In the genomic region with DNA sequence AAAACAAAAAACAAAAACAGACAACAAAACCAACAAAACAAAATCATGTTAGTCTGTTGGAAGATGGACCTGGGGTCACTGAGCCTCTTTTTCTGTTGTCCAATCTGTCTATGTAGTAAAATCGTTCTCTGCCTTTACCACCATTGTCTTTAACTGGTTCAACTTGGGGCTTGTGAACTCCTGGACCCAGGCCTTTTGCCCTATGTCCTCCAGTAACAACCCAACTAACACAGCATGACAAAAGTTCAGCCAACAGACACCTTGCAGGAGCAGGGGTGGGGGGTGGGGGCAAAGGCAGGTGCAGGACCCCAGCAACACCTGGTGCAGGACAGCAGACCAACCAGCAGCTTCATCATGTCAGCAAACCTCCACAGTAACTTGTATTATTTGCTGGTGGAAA, we compare ENCODE assay signal across 27 mouse cellular contexts. TPM values are rescaled to one million over a fixed set of nuclear protein-coding genes. Genes with fewer than 3 reads are reported as not detected.
DNase-seq lines count a peak whose midpoint lies in the region; ATAC-seq and TF ChIP-seq lines count a peak whose summit lies in the region.
"Had no signal": no experiment of that assay in that cellular context is flagged by ENCODE, and none has a peak within 500 bp of the region (broad histone marks: within the 10 kb centered on the region; RNA-seq: fewer than 3 reads in every experiment).

No protein-coding gene starts in this region.

- no peak for ATAC-seq in lung, embryonic 15.5 days (ENCODE audit: borderline replicate concordance, extremely low read depth, low FRiP score, low TSS enrichment)
- ATAC-seq in liver, postnatal 0 days = no peak
- ATAC-seq: forebrain, embryonic 16.5 days; midbrain, embryonic 13.5 days had no signal

- no peak overlapping the region for H3K27ac ChIP-seq in kidney, adult 2 months (ENCODE audit: insufficient read depth, low read depth, low read length)
- peak overlapping the region; percentile 41 for H3K27ac ChIP-seq in lung, embryonic 15.5 days
- 0 out of 2 replicates have a peak overlapping the region, but pooled peaks have one; percentile 44 for H3K27ac ChIP-seq in embryonic facial prominence, embryonic 10.5 days (replicated peaks)
- H3K27ac ChIP-seq in liver, postnatal 0 days (ENCODE audit: low read depth) = peak overlapping the region; percentile 58
- no peak overlapping the region for H3K27ac ChIP-seq in cerebellum, adult 2 months (ENCODE audit: insufficient read depth, low read length)
- H3K27ac ChIP-seq: heart, embryonic 13.5 days; hindbrain, embryonic 14.5 days; layer of hippocampus, adult 2 months; left cerebral cortex, adult 2 months; limb, embryonic 12.5 days; midbrain, embryonic 13.5 days; stomach, embryonic 15.5 days had no signal

- H3K36me3 ChIP-seq in kidney, adult 2 months (ENCODE audit: control insufficient read depth, insufficient read depth, low read length) = no peaks in the 10 kb centered on the region
- H3K36me3 ChIP-seq in lung, embryonic 15.5 days = no peaks in the 10 kb centered on the region
- H3K36me3 ChIP-seq in embryonic facial prominence, embryonic 10.5 days (replicated peaks) = peaks cover 5% of the 10 kb centered on the region
- no peaks in the 10 kb centered on the region for H3K36me3 ChIP-seq in liver, postnatal 0 days (replicated peaks; ENCODE audit: insufficient read depth, low read length)
- H3K36me3 ChIP-seq: heart, embryonic 13.5 days; liver, embryonic 15.5 days; stomach, embryonic 15.5 days had no signal

- no peak overlapping the region for H3K4me3 ChIP-seq in kidney, adult 2 months (ENCODE audit: insufficient read depth, low read depth, low read length)
- H3K4me3 ChIP-seq in lung, embryonic 15.5 days = no peak overlapping the region
- no peak overlapping the region for H3K4me3 ChIP-seq in embryonic facial prominence, embryonic 10.5 days
- H3K4me3 ChIP-seq in liver, postnatal 0 days (ENCODE audit: low read depth, low read length) = no peak overlapping the region
- no peak overlapping the region for H3K4me3 ChIP-seq in cerebellum, adult 2 months (replicated peaks; ENCODE audit: insufficient read depth, low read depth, low read length)
- H3K4me3 ChIP-seq: heart, embryonic 13.5 days; layer of hippocampus, adult 2 months; left cerebral cortex, adult 2 months; limb, embryonic 12.5 days; liver, embryonic 15.5 days; midbrain, embryonic 13.5 days; stomach, embryonic 15.5 days had no signal

- TF ChIP-seq EP300 in liver, postnatal 0 days (IDR thresholded peaks at IDR 0.05; ENCODE audit: low read depth) = no peak

- no peaks in the 10 kb centered on the region for H3K9me3 ChIP-seq in lung, embryonic 15.5 days
- H3K9me3 ChIP-seq in embryonic facial prominence, embryonic 10.5 days = peaks cover under 1% of the 10 kb centered on the region; the same call in 1 of the 2 replicates
- no peaks in the 10 kb centered on the region for H3K9me3 ChIP-seq in liver, postnatal 0 days (ENCODE audit: low read length)
- H3K9me3 ChIP-seq: heart, embryonic 13.5 days; limb, embryonic 12.5 days; liver, embryonic 15.5 days; midbrain, embryonic 13.5 days; stomach, embryonic 15.5 days had no signal

- no peaks in the 10 kb centered on the region for H3K27me3 ChIP-seq in kidney, adult 2 months (replicated peaks; ENCODE audit: control insufficient read depth, insufficient read depth, low read length)
- H3K27me3 ChIP-seq in lung, embryonic 15.5 days = no peaks in the 10 kb centered on the region
- no peaks in the 10 kb centered on the region for H3K27me3 ChIP-seq in embryonic facial prominence, embryonic 10.5 days (replicated peaks; ENCODE audit: low read depth, poor library complexity, severe bottlenecking)
- no peaks in the 10 kb centered on the region for H3K27me3 ChIP-seq in liver, postnatal 0 days (ENCODE audit: insufficient read depth, low read length)
- no peaks in the 10 kb centered on the region for H3K27me3 ChIP-seq in cerebellum, adult 2 months (ENCODE audit: control insufficient read depth, insufficient read depth, low read length)
- H3K27me3 ChIP-seq: heart, embryonic 13.5 days; limb, embryonic 12.5 days; liver, embryonic 15.5 days; midbrain, embryonic 13.5 days; stomach, embryonic 15.5 days had no signal

- no peak for TF ChIP-seq CTCF in kidney, adult 2 months (conservative IDR thresholded peaks at IDR 0.05; ENCODE audit: insufficient read depth, insufficient read length, low read depth, low read length)
- TF ChIP-seq CTCF in liver, postnatal 0 days (IDR thresholded peaks at IDR 0.05; ENCODE audit: low read depth) = no peak
- no peak for TF ChIP-seq CTCF in cerebellum, adult 2 months (IDR thresholded peaks at IDR 0.05; ENCODE audit: borderline replicate concordance, insufficient read depth, low read depth, low read length)

- no peak overlapping the region for H3K9ac ChIP-seq in lung, embryonic 15.5 days
- H3K9ac ChIP-seq in liver, postnatal 0 days (replicated peaks) = no peak overlapping the region
- H3K9ac ChIP-seq: heart, embryonic 13.5 days; hindbrain, embryonic 14.5 days; limb, embryonic 12.5 days; liver, embryonic 15.5 days; midbrain, embryonic 13.5 days; stomach, embryonic 15.5 days had no signal

- H3K4me1 ChIP-seq in kidney, adult 2 months (ENCODE audit: control insufficient read depth, insufficient read depth, low read length) = peaks cover 9% of the 10 kb centered on the region; the same call in 1 of the 2 replicates
- peaks cover 24% of the 10 kb centered on the region for H3K4me1 ChIP-seq in lung, embryonic 15.5 days
- peaks cover 14% of the 10 kb centered on the region for H3K4me1 ChIP-seq in embryonic facial prominence, embryonic 10.5 days
- H3K4me1 ChIP-seq in liver, postnatal 0 days (ENCODE audit: insufficient read depth) = 0 out of 2 replicates have a peak, but pooled peaks cover 10% of the 10 kb centered on the region
- peaks cover 10% of the 10 kb centered on the region for H3K4me1 ChIP-seq in cerebellum, adult 2 months (ENCODE audit: control insufficient read depth, insufficient read depth, low read length)
- H3K4me1 ChIP-seq: heart, embryonic 13.5 days; midbrain, embryonic 13.5 days; stomach, embryonic 15.5 days had no signal

- 59% methylated on average over 1 of the region's 1 CpGs for WGBS in kidney, adult 2 months
- 87% methylated on average over 1 of the region's 1 CpGs for WGBS in lung, embryonic 15.5 days
- 88% methylated on average over 1 of the region's 1 CpGs for WGBS in embryonic facial prominence, embryonic 10.5 days
- WGBS in liver, postnatal 0 days (ENCODE audit: insufficient replicate concordance) = 59% methylated on average over 1 of the region's 1 CpGs
- WGBS in cerebellum, adult 2 months = 93% methylated on average over 1 of the region's 1 CpGs

- peak; percentile 51 for DNase-seq in kidney, adult 2 months
- no peak for DNase-seq in kidney, adult 8-10 months
- no peak for DNase-seq in lung, postnatal 4 days
- no peak for DNase-seq in embryonic facial prominence, embryonic 10.5 days (ENCODE audit: low spot score)
- no peak for DNase-seq in liver, postnatal 0 days
- DNase-seq in cerebellum, adult 2 months = no peak
- DNase-seq: adrenal gland, postnatal 36 days; cerebellum, adult 18-20 months; cerebellum, postnatal 14 days; heart, postnatal 10 days; right cerebral cortex, postnatal 25 days had no signal

- no peak for TF ChIP-seq POLR2A in kidney, adult 2 months (IDR thresholded peaks at IDR 0.05; ENCODE audit: low read depth, low read length)
- no peak for TF ChIP-seq POLR2A in cerebellum, adult 2 months (IDR thresholded peaks at IDR 0.05; ENCODE audit: borderline replicate concordance, insufficient read depth, low read length)

- H3K4me2 ChIP-seq in lung, embryonic 15.5 days = no peak overlapping the region
- no peak overlapping the region for H3K4me2 ChIP-seq in liver, postnatal 0 days (ENCODE audit: low read depth, low read length)
- H3K4me2 ChIP-seq: heart, embryonic 13.5 days; hindbrain, embryonic 14.5 days; limb, embryonic 12.5 days; liver, embryonic 15.5 days; midbrain, embryonic 13.5 days; stomach, embryonic 15.5 days had no signal

RNA-seq across cellular contexts. Expression of a gene that starts 14.8 kb away (rescaled TPM):
- polyA plus RNA-seq in kidney, adult 2 months (2012; rRNA removed) = 0.11 and 0.15 TPM in 2 replicates
- not detected in 2 replicates for polyA plus RNA-seq in lung, embryonic 15.5 days (2015; fragmentation: Nextera tagmentation; extraction: Ambion mirVana)
- not detected in 2 replicates for polyA plus RNA-seq in embryonic facial prominence, embryonic 10.5 days (2016; fragmentation: Nextera tagmentation; extraction: Ambion mirVana)
- not detected in 2 replicates for polyA plus RNA-seq in liver, postnatal 0 days (2015; fragmentation: Nextera tagmentation; extraction: Ambion mirVana)
- 0.13 and 0.15 TPM in 2 replicates for polyA plus RNA-seq in cerebellum, adult 2 months (2012; rRNA removed)
- polyA plus RNA-seq: forebrain, embryonic 16.5 days; heart, embryonic 13.5 days; hindbrain, embryonic 14.5 days; liver, embryonic 15.5 days; midbrain, embryonic 13.5 days; stomach, embryonic 15.5 days had no signal

RNA-seq across cellular contexts. Expression of a gene that starts 15.9 kb away (rescaled TPM):
- 370 and 430 TPM in 2 replicates for polyA plus RNA-seq in kidney, adult 2 months (2012; rRNA removed)
- polyA plus RNA-seq in lung, embryonic 15.5 days (2015; fragmentation: Nextera tagmentation; extraction: Ambion mirVana) = 7.8 and 9.4 TPM in 2 replicates
- polyA plus RNA-seq in embryonic facial prominence, embryonic 10.5 days (2016; fragmentation: Nextera tagmentation; extraction: Ambion mirVana) = 3.3 and 4.6 TPM in 2 replicates
- polyA plus RNA-seq in liver, postnatal 0 days (2015; fragmentation: Nextera tagmentation; extraction: Ambion mirVana) = 9.7 and 12.4 TPM in 2 replicates
- 50.3 and 50.5 TPM in 2 replicates for polyA plus RNA-seq in cerebellum, adult 2 months (2012; rRNA removed)

RNA-seq across cellular contexts. Expression of a gene that starts 33.1 kb away (rescaled TPM):
- polyA plus RNA-seq in kidney, adult 2 months (2012; rRNA removed) = 16.5 and 16.6 TPM in 2 replicates
- polyA plus RNA-seq in lung, embryonic 15.5 days (2015; fragmentation: Nextera tagmentation; extraction: Ambion mirVana) = 0.10 TPM in 1 of 2 replicates, not detected in the other
- not detected in 2 replicates for polyA plus RNA-seq in embryonic facial prominence, embryonic 10.5 days (2016; fragmentation: Nextera tagmentation; extraction: Ambion mirVana)
- 0.12 and 0.15 TPM in 2 replicates for polyA plus RNA-seq in liver, postnatal 0 days (2015; fragmentation: Nextera tagmentation; extraction: Ambion mirVana)
- polyA plus RNA-seq in cerebellum, adult 2 months (2012; rRNA removed) = not detected in 2 replicates
- polyA plus RNA-seq: brain, embryonic 14.5 days; cortical plate, adult 2 months; forebrain, embryonic 16.5 days; heart, embryonic 13.5 days; midbrain, embryonic 13.5 days had no signal

RNA-seq across cellular contexts. Expression of a gene that starts 33.1 kb away (rescaled TPM):
- polyA plus RNA-seq in kidney, adult 2 months (2012; rRNA removed) = 74.0 and 96.6 TPM in 2 replicates
- polyA plus RNA-seq in lung, embryonic 15.5 days (2015; fragmentation: Nextera tagmentation; extraction: Ambion mirVana) = not detected in 2 replicates
- not detected in 2 replicates for polyA plus RNA-seq in embryonic facial prominence, embryonic 10.5 days (2016; fragmentation: Nextera tagmentation; extraction: Ambion mirVana)
- polyA plus RNA-seq in liver, postnatal 0 days (2015; fragmentation: Nextera tagmentation; extraction: Ambion mirVana) = not detected in 2 replicates
- not detected in 2 replicates for polyA plus RNA-seq in cerebellum, adult 2 months (2012; rRNA removed)
- polyA plus RNA-seq: brain, embryonic 14.5 days; cortical plate, adult 2 months; embryonic facial prominence, embryonic 11.5 days; forebrain, embryonic 16.5 days; heart, embryonic 13.5 days; hindbrain, embryonic 14.5 days; limb, embryonic 12.5 days; liver, embryonic 15.5 days; midbrain, embryonic 13.5 days; neural tube, embryonic 14.5 days; stomach, embryonic 15.5 days had no signal

RNA-seq across cellular contexts. Expression of a gene that starts 39.2 kb away (rescaled TPM):
- polyA plus RNA-seq in kidney, adult 2 months (2012; rRNA removed) = 0.14 TPM in 1 of 2 replicates, not detected in the other
- not detected in 2 replicates for polyA plus RNA-seq in lung, embryonic 15.5 days (2015; fragmentation: Nextera tagmentation; extraction: Ambion mirVana)
- not detected in 2 replicates for polyA plus RNA-seq in embryonic facial prominence, embryonic 10.5 days (2016; fragmentation: Nextera tagmentation; extraction: Ambion mirVana)
- not detected in 2 replicates for polyA plus RNA-seq in liver, postnatal 0 days (2015; fragmentation: Nextera tagmentation; extraction: Ambion mirVana)
- not detected in 2 replicates for polyA plus RNA-seq in cerebellum, adult 2 months (2012; rRNA removed)
- polyA plus RNA-seq: brain, embryonic 14.5 days; cortical plate, adult 2 months; embryonic facial prominence, embryonic 11.5 days; forebrain, embryonic 16.5 days; gonadal fat pad, adult 2 months; heart, embryonic 13.5 days; hindbrain, embryonic 14.5 days; kidney, embryonic 16.5 days; limb, embryonic 12.5 days; liver, embryonic 15.5 days; midbrain, embryonic 13.5 days; neural tube, embryonic 14.5 days had no signal

Comparison
In these comparisons a context has a peak if more than half of its experiments do, and no peak if none do; other contexts are left out.
1. H3K27ac ChIP-seq: peak in lung, embryonic 15.5 days (single experiment), embryonic facial prominence, embryonic 10.5 days (single experiment) and liver, postnatal 0 days (single experiment); none in kidney, adult 2 months (single experiment) and cerebellum, adult 2 months (single experiment).
2. RNA of a gene that starts 33.1 kb away (polyA plus RNA-seq): 16.5 to 16.6 TPM in kidney, adult 2 months; 0.12 to 0.15 TPM in liver, postnatal 0 days, 0.10 TPM in lung, embryonic 15.5 days, not detected in embryonic facial prominence, embryonic 10.5 days and not detected in cerebellum, adult 2 months; every median in the first group is over 10 times any median in the second.